Mouse (Mus musculus) liver, adult (tissue): ENCODE measurements around the gene Trim17.

Source experiments
- GATA4 ChIP-seq: IDR thresholded peaks from 2 replicates; pipeline ENCODE4 v1.6.1; 2014; ENCODE audit warnings: mild to moderate bottlenecking, low read length; ENCODE audit not compliant: insufficient replicate concordance

Gene Trim17

DNA sequence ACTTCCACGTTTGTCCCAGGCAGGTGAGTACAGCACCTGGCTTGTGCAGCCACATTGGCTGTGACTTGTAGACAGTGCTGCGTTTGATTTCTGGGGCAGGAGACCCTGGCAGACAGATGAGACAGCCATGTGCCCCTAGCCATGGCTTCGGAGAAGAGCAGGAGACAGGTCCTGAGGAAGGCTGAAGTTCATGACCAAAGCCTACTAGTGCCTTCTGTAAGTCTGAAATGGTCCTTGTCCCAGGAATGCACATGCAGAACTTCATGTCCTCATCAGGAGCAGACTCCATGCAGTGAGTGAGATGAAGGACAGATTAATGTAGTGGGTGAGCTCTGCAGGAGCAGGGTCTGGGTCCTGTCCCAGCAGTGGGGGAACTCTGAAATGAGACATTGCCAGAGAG lies 37.4 kb downstream of the Trim17 start:
- no peak for TF ChIP-seq GATA4

DNA sequence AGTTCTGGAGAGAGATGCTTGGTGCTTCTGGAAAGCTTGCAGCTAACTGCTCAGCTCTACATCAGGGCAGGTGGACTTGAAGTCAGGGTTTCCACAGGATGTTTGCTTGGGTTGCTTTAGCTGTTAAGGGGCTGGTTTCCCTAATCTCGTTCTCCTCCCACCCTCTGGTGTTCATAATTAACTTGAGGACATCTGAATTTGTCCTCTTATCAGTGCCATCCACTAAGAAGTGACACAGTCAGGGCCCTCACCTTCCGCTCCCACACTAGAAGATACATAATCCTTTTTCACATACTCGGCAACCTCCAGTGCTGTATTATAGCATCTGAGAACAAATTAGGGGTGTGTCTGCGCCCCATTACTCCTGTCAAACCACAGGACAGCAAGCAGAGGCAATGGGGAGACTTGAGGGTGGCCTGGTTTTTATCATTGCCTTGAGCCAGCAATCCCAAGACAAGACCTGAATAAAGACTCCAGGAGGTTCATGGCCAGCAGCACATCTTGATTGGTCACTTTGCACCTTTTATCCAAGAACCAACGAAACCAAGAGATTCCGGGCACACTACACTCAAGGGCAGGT lies 38.7 kb downstream of the Trim17 start:
- TF ChIP-seq GATA4, result no peak

DNA sequence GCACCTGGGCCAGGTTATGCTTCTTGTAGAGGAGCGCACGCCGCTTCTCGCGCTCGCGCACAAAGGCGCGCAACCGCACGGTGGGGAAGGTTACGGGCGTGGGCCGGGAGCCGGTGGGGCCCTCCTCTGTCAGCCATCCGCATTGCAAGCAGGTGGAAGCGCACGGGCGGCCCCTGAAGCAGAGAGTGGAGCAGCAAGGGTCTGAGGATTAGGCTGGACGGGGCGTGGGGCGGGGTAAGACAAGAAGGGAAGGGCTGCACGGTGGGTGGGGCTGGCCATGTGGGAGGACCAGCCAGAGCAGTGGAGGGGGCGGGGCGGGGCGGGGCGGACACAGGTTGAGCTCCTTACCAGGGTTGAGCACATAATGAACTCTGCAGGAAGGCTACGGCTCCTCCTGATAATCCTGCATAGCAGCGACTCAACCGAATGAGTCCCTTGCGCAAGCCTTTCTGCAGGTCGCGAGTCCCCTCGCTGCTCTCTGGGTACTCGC lies 39.9 kb downstream of the Trim17 start:
- no peak for TF ChIP-seq GATA4

DNA sequence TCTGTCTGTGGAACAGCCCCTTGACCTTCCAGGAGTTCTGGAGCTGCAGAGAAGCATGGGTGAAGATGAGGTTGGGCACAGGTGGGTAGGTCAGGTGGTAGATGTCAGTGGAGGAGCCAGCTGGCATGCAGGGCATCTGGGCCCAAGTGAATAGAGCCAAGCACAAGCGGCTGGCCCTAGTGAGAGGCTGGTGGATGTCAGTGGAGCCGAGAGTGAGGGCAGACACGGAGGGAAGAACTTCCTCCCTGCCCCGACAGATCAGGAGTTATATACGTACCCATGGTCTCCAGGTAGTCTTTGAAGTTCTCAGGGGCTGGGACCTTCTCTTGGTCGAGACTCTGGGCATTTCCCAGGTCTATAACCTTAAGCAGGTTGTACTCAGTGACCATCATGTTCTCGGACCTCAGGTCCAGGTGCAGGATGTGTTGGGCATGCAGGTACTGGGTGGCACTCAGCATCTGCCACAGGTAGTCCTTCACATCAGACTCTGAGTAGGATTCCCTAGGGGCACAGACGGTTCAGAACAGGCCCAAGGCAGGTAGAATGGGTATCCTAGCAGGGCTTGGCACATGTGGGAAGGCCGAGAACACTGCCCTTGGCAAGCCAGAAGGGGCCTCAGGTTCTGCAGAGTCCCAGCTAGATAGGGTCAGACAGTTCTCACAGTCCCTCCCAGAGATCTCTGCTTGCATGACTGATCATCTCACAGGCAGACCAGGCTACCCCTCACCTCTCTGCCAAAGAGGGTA lies 40.7 kb downstream of the Trim17 start:
- TF ChIP-seq GATA4, result no peak

GRCm38 (mm10) chr11:58995807-58996370 lies 41.4 kb downstream of the Trim17 start:
- no peak for TF ChIP-seq GATA4

DNA sequence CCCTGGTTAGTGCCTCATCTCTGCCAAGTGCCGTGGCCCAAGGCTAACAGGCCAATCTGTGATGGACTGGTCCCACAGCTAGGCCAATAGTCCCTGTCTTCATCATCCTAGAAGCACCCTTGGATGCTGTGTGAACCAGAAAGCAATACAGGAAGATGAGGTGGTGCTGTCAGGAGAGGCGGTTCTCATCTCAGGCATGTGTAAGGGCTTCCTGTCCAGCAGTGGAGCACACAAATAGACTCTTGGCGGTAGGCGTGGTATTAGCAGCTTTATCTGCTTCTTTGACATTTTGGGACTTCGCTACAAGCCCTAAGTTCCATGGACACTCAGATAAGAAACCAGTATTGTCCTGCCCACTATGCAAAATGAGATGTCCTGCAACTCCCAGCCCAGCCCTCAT lies 43.1 kb downstream of the Trim17 start:
- TF ChIP-seq GATA4, result no peak

- no peak for TF ChIP-seq GATA4
Measured at GRCm38 (mm10) chr11:58999158-58999557, 44.7 kb downstream of the Trim17 start.

DNA sequence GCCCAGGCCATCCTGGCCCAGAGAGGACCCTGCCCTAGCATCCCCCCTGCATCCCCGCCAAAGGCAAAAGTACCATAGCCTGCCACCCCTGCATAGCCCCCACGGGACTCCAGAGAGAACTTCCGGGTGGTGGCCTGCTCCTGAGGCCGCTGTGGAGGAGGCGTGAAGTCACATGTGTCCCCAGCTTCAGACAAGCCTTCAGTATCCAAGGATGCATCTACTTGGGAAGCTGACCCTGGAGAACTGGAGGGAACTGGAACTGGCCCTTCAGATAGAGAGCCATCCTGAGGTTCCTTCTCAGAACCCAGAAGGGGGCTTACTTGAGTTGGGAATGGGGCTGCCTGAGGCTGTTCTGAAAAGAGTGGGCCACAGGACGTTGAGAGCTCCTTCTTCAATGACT lies 45.3 kb downstream of the Trim17 start:
- no peak for TF ChIP-seq GATA4

DNA sequence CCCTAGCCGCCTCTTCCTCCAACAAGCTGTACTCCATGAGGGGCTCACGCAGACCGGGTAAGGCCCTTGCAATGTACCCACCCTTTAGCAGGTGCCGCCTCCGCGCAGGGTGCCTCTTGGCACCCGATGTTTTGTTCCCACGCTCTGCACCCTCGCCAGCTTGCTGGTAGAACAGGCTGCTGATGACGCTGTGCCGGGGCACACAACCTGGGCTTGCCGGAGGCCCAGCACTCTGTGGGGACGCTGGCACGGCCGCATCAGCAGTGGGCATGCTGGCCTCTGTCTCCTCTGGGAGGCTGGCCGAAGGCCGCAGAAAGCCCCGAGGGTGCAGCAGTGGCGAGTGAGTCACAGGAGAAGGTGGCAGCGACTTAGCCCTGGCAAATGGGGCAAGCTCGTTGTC lies 46.1 kb downstream of the Trim17 start:
- TF ChIP-seq GATA4, result no peak

- no peak for TF ChIP-seq GATA4
Measured at GRCm38 (mm10) chr11:59002327-59003079, 48.0 kb downstream of the Trim17 start.

- no peak for TF ChIP-seq GATA4
Measured at GRCm38 (mm10) chr11:59015052-59015451, 60.6 kb downstream of the Trim17 start.
